Mouse (Mus musculus) embryo, embryonic 10.5 days (tissue): ENCODE measurements around the gene Ctns.

Source experiments
- DNase-seq: peaks from one replicate; pipeline ENCODE4 v3.0.0-alpha.2; 2015; ENCODE audit warnings: low spot score

Gene Ctns

DNA sequence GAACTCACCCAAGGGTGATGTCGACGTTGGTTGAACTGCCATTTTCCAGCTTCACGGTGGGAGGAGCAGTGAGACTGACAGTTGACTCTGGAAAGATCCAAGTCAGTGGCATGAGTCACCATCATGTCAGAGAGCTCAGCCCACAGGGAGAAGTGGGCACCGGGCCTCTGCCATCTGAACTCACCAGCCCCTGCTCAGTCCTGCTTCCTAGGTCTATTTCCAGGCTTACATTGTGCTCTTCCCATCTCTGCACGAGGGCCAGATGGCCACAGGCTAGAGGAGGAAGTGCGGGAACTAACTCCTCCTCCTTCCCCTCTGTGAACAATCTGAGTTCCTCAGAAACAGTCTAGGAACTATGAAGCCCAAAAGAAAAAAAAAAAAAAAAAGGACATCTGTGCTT, 5.8 kb downstream of the Ctns start:
- no peak for DNase-seq

DNA sequence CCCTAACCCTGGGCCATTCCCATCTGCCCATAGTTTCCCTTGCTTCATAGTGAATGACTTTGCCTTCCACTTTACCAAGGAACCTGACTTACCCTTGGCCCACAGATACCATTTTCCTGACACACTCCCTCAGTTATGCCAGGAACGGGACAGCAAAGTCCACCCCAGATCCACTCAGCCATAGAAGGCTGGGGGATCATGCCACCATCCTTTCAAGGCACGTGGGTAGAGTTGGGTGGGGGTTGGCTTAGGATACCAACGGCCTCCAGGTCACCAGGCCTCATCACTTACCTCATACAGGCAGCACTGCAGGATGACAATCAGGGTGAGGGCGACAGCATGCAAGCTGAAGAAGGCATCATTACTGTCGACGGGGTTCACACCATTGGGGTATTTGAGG, 11.6 kb downstream of the Ctns start:
- DNase-seq: no peak

GRCm38 (mm10) chr11:73185872-73186615, 12.8 kb downstream of the Ctns start:
- DNase-seq: no peak

GRCm38 (mm10) chr11:73177895-73178294, 20.9 kb downstream of the Ctns start:
- no peak for DNase-seq

- peak; percentile 78 for DNase-seq
Observed at GRCm38 (mm10) chr11:73177509-73177875, 21.4 kb downstream of the Ctns start.

GRCm38 (mm10) chr11:73176608-73177508, 22.0 kb downstream of the Ctns start, which contains the start of the genes Emc6 and Tax1bp3:
TSS of gene Emc6 (minus strand) at chr11:73177037.
TSS of gene Tax1bp3 (plus strand) at chr11:73177083.
- peak; percentile 99 for DNase-seq

DNA sequence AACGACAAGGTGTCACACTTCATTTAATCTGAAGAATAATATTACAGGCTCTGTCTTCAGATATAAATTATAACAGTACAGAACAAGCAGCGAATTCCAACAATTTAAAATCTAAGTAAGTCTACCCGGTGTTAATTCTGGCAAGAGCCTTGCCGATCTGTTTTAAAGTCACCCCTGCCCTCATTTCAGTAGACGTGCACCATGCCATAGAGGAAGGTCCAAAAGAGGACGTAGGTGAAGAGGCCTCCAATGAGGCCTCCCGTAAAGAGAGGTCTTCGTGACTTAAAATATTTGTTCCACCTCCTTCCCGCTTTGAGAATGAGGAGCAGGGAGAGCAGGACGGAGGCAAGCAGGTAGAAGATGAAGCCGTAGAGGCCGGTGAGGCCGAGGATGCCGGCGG, 22.7 kb downstream of the Ctns start:
- DNase-seq: peak; percentile 30

DNA sequence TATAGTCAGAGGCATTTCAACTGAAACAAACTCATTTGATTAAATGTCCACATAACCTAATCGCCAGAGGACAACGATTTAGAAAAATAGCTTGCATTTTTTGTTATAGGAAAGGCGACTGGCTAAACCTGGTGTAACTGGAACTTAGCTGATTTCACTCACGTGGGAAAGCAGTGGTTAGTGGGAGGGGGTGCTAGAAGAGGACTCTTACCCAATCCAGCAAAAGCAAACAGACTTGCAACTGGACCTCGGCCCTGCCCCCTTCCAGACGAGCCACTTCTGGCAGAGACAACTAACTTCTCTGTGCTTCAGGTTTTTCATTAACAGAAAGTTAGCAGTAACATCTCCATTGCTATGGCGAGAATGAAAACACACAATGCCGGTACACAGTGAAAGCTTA, 23.2 kb downstream of the Ctns start:
- peak; percentile 19 for DNase-seq

GRCm38 (mm10) chr11:73172186-73172585, 26.7 kb downstream of the Ctns start:
- no peak for DNase-seq

- DNase-seq: peak; percentile 77
Observed at GRCm38 (mm10) chr11:73169231-73169630, 29.6 kb downstream of the Ctns start.

DNA sequence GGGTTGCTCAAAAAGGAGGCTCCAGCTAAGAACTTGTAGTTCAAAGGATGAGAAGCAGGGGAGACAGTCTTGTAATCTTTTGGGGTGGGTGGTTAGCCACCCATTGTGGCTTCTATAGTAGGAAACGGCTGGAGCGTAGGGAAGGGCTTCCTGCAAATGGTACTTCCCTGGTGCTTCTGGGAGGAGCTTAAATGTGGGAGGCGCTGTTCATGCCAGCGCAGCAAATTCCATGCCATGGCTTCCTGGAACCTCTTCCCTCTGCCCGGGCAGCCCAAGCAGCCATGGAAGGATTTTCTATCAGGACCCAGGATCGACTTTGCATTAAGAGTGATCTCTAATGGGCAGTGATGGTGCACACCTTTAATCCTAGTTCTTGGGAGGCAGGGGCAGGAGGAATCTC, 30.3 kb downstream of the Ctns start:
- DNase-seq: no peak

DNA sequence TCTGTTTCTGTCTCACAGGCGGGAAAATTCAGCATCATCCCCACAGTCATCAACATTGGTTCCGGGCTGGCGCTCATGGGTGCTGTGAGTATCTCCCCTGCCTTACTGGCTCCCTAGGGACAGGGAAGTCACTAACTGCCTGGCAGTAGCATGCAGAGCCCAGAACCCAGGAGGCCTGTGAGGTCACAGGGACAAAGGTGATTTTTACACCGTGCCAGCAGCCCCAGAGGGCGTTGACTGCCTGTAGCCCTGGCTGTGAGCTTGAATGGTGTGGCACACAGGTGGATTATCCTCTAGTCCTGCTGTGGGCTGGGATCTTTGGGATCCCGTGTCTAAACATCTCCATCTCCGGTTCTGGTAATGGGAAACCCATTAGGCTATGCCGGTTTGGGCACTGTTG, 30.8 kb downstream of the Ctns start:
- DNase-seq: no peak

DNA sequence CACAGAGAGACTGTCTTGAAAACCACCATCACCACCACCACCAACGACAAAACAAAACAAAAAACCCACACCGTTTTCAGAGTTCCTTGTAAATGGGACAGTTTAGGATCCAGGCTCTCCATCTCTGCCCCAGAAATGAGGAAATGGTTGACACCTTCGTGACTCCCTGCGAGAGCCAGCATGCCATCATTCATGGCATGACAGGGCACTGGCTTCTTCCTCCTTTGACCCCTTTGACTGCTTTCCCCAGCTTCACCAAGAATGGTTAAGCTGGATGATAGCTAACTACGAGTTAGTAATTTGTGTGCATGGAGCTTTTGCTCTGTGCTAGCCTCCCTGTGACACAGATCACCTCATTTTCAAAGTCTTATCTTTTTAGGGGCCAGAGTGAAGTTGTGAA, 36.6 kb downstream of the Ctns start:
- DNase-seq: no peak

DNA sequence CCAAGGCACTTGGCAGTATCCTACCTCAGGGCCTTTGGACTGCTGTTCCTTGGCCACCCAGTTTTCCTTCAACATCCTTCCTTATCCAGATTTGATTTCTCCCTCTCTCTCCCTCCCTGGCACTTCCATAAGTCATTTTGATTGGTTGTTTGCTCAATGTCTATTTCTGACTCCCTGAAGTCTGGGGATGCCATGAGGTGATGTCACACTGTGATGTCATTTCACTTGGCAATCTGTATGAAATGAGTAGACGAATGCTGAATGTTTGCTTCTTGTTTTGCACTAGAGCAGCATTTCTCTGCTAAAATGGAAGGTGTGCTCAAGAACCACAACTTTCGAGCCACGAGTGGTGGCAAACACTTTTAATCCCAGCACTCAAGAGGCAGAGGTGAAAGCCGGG, 37.2 kb downstream of the Ctns start:
- no peak for DNase-seq

GRCm38 (mm10) chr11:73160811-73161200, 38.0 kb downstream of the Ctns start:
- DNase-seq: peak; percentile 31

- DNase-seq: peak; percentile 56
Observed at GRCm38 (mm10) chr11:73159957-73160810, 38.7 kb downstream of the Ctns start, which contains the start of gene P2rx5. TSS of gene P2rx5 (plus strand) at chr11:73160421.

- DNase-seq: no peak
Observed at GRCm38 (mm10) chr11:73155071-73155470, 43.8 kb downstream of the Ctns start.

DNA sequence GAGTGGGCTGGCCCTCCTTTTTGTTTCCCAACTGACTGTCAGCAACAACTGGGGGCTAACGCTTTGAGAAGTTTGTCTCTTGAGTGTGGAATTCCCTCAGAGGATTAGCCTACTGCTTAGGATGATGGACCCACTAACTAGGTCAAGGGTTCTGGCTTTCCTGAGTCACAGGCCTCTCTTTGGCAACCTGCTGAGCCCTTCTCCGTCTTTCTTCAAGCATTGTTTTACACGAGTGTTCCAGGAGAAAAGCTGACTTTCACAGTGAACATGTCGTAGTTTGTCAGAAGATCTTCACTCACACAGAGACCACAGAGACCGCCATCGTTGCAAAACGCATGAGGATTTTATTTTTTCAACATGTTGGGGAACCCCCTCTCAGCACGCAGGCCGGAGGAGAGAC, 50.6 kb downstream of the Ctns start:
- DNase-seq: no peak

DNA sequence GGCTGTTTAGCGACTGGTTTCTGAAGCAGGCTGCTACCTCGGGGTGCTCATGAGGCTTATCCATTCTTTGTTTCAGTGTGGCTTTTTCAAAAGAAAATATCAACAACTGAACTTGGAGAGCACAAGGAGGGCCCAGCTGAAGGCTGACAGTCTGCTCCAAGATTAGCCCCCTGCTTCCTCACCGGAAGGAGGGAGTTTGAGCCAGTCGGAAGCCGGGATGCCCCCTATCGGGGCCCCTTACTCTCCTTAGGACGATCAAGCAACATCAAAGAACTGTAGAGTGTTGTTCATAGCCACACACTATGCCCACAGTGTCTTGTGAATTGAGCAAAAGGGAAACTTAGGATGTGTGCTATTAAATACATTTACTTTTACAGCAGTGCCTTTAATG, 51.9 kb downstream of the Ctns start:
- DNase-seq: no peak

GRCm38 (mm10) chr11:73146026-73146974, 52.5 kb downstream of the Ctns start:
- no peak for DNase-seq

GRCm38 (mm10) chr11:73144261-73144681, 54.6 kb downstream of the Ctns start:
- DNase-seq: no peak
